Mouse (Mus musculus): ENCODE results near the gene Gm10401.

DNA sequence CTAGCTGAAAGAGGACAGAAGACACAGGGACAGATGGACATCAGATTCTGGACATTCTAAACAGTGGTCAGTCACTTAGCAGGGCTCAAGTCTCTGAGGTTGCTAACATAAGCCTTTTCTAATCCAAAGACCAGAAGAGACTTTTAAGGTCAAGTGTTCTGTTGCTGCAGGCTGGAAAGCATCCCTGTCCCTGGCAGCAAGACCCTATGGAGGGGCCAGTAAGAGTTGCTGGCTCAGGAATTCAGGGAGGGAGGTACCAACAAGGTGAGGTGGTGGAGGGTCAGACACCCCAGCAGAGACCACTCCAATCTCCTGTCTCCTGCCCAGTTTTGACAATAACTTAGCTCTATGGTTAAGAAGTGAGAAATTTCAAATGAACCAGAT, 48.6 kb upstream of the Gm10401 start:
- no peak for TF ChIP-seq MAFK (IDR thresholded peaks at IDR 0.05; ENCODE audit: insufficient read depth, low read depth, low read length)
- no peak for TF ChIP-seq ZNF384 (IDR thresholded peaks at IDR 0.05; ENCODE audit: low read depth, low read length)

Measured in ES-E14 (cell line).